Mouse (Mus musculus) spleen, adult 2 months (tissue): ENCODE data around the gene 4933415F23Rik. TPM values are rescaled to one million over a fixed set of nuclear protein-coding genes. Genes with fewer than 3 reads are reported as not detected.
"Not testable (repeated sequence)": the region's sequence is repeated elsewhere in the genome, so short reads cannot be mapped to it uniquely, and the experiment has no call there.

Source experiments
- DNase-seq, 2 experiments: peaks; one replicate each; pipeline versions ENCODE4 v3.0.0 to v3.0.0-alpha.2; 2012 to 2021; ENCODE audit warnings: low spot score in 2 of 2, low read depth in 1 of 2
- H3K27ac ChIP-seq: fragments of 200-500 bp; 2 replicates; pipeline ENCODE4 v1.5.1; 2012; ENCODE audit warnings: low read length, inconsistent platforms; ENCODE audit not compliant: insufficient read depth
- H3K27me3 ChIP-seq: fragments of 200-500 bp; 2 replicates; pipeline ENCODE4 v1.6.1; 2012; ENCODE audit warnings: mild to moderate bottlenecking, moderate library complexity, low read length, inconsistent platforms; ENCODE audit not compliant: control insufficient read depth, insufficient read depth
- H3K36me3 ChIP-seq: fragments of 200-500 bp; 2 replicates; pipeline ENCODE4 v1.6.1; 2012; ENCODE audit warnings: mild to moderate bottlenecking, low read length, inconsistent platforms; ENCODE audit not compliant: control insufficient read depth, insufficient read depth
- H3K4me1 ChIP-seq: fragments of 200-500 bp; 2 replicates; pipeline ENCODE4 v1.6.1; 2011; ENCODE audit warnings: inconsistent platforms; ENCODE audit not compliant: control insufficient read depth, insufficient read depth, insufficient read length
- H3K4me3 ChIP-seq: fragments of 200-500 bp; 2 replicates; pipeline ENCODE4 v1.5.1; 2011; ENCODE audit warnings: mild to moderate bottlenecking, inconsistent platforms; ENCODE audit not compliant: insufficient read depth, insufficient read length; ENCODE audit errors: extremely low read depth
- CTCF ChIP-seq: fragments of 200-500 bp; IDR thresholded peaks from 2 replicates; pipeline ENCODE4 v1.5.1; 2011; ENCODE audit warnings: mild to moderate bottlenecking, inconsistent platforms; ENCODE audit not compliant: insufficient read depth, insufficient read length, insufficient replicate concordance; ENCODE audit errors: extremely low read depth
- POLR2A ChIP-seq: fragments of 200-500 bp; IDR thresholded peaks from 2 replicates; pipeline ENCODE4 v1.6.1; 2011; ENCODE audit warnings: low read depth, low read length, inconsistent platforms
- WGBS: fragments of 180-500 bp; shearing (Covaris S2); methylation state at CpG from one replicate; pipeline ENCODE4 v1.1.7; 2018; 5-methylcytosine and 5-hydroxymethylcytosine counted together
- polyA plus RNA-seq: library from polyadenylated mRNA; depleted of rRNA; stranded (reverse); fragments of >200 nt; gene quantifications from 2 replicates; pipeline ENCODE4 v1.2.3, GENCODE M21; 2012; rRNA removed

Gene 4933415F23Rik
- polyA plus RNA-seq, result not detected in 2 replicates

DNA sequence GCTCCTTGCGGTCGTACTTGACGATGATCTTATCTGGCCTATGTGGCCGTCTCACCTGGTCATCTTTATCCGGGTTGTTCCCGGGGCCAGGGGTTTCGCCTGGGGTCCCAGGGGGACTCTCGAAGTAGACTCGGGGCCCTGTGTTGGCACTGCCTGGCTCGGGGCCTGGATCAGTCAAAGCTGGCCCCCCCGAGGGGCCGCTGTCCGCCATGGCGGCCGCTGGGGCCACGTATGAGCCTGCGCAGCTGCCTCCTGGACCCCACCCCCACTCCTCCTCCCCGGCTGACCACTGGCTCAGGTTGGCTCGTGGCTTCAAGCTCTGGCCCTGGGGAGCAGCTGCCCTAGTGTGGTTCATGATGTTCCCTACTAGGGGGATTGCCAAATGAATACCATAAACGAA is at the start of gene 4933415F23Rik:
Gene 4933415F23Rik (minus strand): TSS at position 233 of the 400 bp plus-strand sequence.
- H3K36me3 ChIP-seq, result no peaks in the 10 kb centered on the region
- WGBS, result 91% methylated on average over 20 of the region's 20 CpGs
- no peak for TF ChIP-seq POLR2A
- no peak for TF ChIP-seq CTCF
- H3K27ac ChIP-seq, result no peak within 1 kb of the TSS
- H3K4me1 ChIP-seq, result no peaks in the 10 kb centered on the region
- no peak for DNase-seq
- H3K27me3 ChIP-seq, result no peaks in the 10 kb centered on the region
- no peak within 1 kb of the TSS for H3K4me3 ChIP-seq

DNA sequence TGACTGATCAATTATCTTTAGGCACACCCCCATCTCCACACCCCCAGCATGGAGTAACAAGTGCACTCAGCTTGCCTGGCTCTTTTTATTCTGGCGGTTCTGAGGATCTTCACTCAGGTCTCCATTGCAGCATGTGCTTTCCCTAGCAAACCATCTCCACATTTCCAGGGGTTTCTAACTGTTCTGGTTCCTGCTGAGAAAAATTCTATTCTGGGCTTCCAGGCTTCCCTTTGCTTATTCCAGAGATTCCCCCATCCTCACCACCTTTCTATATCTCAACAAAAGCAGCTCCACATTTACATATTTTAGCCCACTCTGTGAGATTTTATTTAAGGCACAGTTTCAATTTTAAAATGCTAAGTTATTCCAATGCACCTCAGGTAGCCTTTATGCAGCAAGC is 49.7 kb upstream of the 4933415F23Rik start:
- DNase-seq, result no peak
- no peaks in the 10 kb centered on the region for H3K27me3 ChIP-seq
- no peak overlapping the region for H3K27ac ChIP-seq
- H3K4me1 ChIP-seq, result no peaks in the 10 kb centered on the region
- TF ChIP-seq CTCF, result no peak
- no peak for TF ChIP-seq POLR2A
- whole genome bisulfite sequencing, result 92% methylated on average over 1 of the region's 1 CpGs
- no peaks in the 10 kb centered on the region for H3K36me3 ChIP-seq
- no peak overlapping the region for H3K4me3 ChIP-seq

DNA sequence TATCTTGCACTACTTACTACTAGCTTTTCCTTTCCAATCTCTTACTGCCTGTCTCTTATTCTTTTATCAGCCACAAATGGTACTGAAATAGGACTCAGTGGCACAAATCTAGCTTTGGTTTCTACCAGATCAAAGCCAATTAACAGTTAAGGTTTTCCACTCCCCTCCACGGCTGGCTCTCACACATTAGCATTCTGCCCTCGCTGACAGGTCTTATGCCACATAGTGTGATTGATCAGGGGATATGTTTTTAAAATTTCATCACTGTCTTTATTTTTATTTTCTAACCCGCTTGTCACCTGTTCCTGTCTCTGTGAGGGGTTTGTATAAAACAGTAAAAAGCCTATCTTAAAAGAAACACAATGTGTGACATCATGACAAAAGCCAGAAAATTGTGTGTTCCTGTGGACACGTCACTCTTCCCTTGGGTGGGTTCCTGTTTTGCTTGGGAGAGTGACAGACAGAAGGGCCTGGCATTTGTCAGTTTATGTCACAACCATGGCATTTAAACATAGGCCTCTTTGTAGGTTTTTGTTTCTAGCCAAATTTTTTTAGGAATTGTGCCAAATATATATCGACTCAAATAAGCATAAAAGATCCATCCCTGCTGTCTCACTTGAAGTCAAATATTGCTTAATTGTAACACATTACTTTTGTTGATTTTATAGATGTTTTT is 44.3 kb upstream of the 4933415F23Rik start:
- no peak for DNase-seq
- Histone ChIP-seq H3K4me3 (no peak overlapping the region), H3K27ac (no peak overlapping the region), H3K27me3 (no peaks in the 10 kb centered on the region), H3K36me3 (no peaks in the 10 kb centered on the region), H3K4me1 (no peaks in the 10 kb centered on the region)
- WGBS, result 80% methylated on average over 5 of the region's 5 CpGs
- TF ChIP-seq CTCF (no peak), POLR2A (no peak)

DNA sequence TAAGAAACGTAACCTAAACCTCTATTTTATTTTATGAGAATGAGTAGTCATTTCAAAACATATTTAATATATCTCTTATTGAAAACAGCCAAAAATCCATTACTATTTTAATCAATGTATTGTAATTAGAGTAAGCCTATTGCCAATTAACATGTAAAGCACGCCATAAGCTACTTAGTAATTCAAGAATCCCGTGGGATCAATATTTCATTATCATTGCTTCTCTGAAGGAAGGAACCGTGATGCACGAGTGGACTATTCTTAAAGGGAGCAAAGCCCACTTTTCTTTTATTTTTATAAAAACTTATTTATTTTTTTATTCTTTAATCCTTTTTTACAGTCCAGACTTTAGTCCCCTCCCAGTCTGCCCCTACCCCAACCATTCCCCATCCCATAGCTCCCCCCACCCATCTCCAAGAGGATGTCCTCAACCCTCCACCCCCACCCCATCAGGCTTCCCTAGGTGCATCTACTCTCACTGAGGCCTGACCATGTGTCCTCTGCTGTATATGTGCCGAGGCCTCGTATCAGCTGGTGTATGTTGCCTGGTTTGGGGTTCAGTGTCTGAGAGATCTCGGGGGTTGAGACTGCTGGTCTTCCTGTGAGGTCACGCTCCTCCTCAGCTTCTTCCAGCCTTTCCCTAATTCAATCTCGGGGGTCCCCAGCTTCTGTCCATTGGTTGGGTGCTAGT is 39.2 kb upstream of the 4933415F23Rik start:
- WGBS, result 81% methylated on average over 10 of the region's 10 CpGs
- TF ChIP-seq CTCF (no peak), POLR2A (no peak)
- H3K36me3 ChIP-seq, result no peaks in the 10 kb centered on the region
- H3K27me3 ChIP-seq, result no peaks in the 10 kb centered on the region
- DNase-seq, result no peak
- no peak overlapping the region for H3K4me3 ChIP-seq
- H3K4me1 ChIP-seq, result no peaks in the 10 kb centered on the region
- no peak overlapping the region for H3K27ac ChIP-seq

DNA sequence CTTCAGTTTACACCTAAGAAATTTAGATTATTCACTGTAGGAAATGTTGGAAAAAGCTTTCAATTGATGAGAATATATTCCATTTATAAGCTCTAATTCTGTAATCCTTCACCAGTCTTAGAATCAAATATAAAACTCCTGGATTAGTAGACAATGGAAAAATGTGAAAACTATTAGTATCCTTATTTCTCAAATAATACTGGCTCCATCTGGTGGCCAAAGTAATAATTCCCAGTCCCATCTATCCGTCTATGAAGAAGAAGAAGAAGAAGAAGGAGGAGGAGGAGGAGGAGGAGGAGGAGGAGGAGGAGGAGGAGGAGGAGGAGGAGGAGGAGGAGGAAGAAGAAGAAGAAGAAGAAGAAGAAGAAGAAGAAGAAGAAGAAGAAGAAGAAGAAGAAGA is 38.5 kb upstream of the 4933415F23Rik start:
- H3K36me3 ChIP-seq, H3K27me3 ChIP-seq, H3K27ac ChIP-seq, DNase-seq, H3K4me1 ChIP-seq, H3K4me3 ChIP-seq: not testable (repeated sequence)
- 0% methylated on average over 1 of the region's 1 CpGs for WGBS

DNA sequence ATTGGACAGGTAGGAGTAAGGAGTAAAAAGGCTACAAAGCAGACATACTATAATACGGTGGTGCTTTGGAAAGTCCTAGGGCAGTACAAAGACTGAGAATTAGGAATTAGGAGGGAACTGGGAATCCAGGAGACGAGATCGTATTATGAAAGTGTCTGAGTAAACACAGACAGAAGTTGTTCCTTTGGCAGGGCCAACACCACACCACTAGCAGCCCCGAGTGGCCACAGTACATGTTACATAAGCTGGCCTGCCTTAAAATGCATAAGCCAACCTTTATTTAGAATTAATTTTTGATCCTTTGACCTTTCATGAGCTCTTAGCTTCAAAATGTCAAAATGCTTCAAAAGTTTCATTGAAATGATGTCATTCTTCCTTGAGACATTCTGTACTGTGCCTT is 18.8 kb upstream of the 4933415F23Rik start:
- no peaks in the 10 kb centered on the region for H3K4me1 ChIP-seq
- no peak for DNase-seq
- no peak overlapping the region for H3K4me3 ChIP-seq
- no peaks in the 10 kb centered on the region for H3K27me3 ChIP-seq
- no peaks in the 10 kb centered on the region for H3K36me3 ChIP-seq
- TF ChIP-seq CTCF (no peak), POLR2A (no peak)
- no peak overlapping the region for H3K27ac ChIP-seq
- 80% methylated on average over 4 of the region's 4 CpGs for WGBS

DNA sequence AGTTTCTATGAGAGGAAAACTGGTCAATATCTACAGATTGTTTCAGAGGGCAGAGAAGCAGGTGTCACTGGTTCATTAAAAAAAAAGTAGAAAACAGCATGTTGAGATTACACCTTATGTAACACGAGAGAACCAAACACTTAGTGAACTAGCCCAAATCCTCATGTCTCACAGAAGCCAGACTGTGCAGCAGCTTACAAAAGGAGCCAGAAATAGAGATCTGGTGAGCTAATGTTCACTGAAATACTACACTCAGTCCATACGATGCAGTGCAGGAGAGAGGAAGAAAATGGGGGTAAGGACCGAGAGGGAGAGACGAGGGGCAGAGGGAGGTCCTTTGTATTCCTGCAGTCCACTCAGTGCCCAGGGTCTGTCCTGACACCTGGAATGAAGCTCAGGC is 17.4 kb upstream of the 4933415F23Rik start:
- no peak for DNase-seq
- WGBS, result 86% methylated on average over 4 of the region's 4 CpGs
- TF ChIP-seq CTCF (no peak), POLR2A (no peak)
- Histone ChIP-seq H3K4me3 (no peak overlapping the region), H3K27me3 (no peaks in the 10 kb centered on the region), H3K4me1 (no peaks in the 10 kb centered on the region), H3K36me3 (no peaks in the 10 kb centered on the region), H3K27ac (no peak overlapping the region)
